Mouse (Mus musculus) embryo, embryonic 11.5 days (tissue): ENCODE measurements around the gene Nrxn1.

Experiments used
- DNase-seq: peaks from one replicate; pipeline ENCODE4 v3.0.0-alpha.2; 2012; ENCODE audit warnings: low read depth, low spot score

The Nrxn1 gene

GRCm38 (mm10) chr17:90990747-90991146 is 102.1 kb downstream of the Nrxn1 start:
- DNase-seq, result no peak

- DNase-seq, result peak; percentile 17
Measured at GRCm38 (mm10) chr17:90962904-90963531, 129.9 kb downstream of the Nrxn1 start.

- DNase-seq, result no peak
Measured at GRCm38 (mm10) chr17:90955221-90955620, 137.7 kb downstream of the Nrxn1 start.

- DNase-seq, result no peak
Measured at GRCm38 (mm10) chr17:90934929-90935328, 157.9 kb downstream of the Nrxn1 start.

GRCm38 (mm10) chr17:90913320-90913719 is 179.6 kb downstream of the Nrxn1 start:
- DNase-seq, result no peak

- DNase-seq, result no peak
Measured at GRCm38 (mm10) chr17:90912746-90913145, 180.1 kb downstream of the Nrxn1 start.

GRCm38 (mm10) chr17:90912341-90912740 is 180.5 kb downstream of the Nrxn1 start:
- no peak for DNase-seq

GRCm38 (mm10) chr17:90906118-90907093 is 186.5 kb downstream of the Nrxn1 start:
- DNase-seq, result no peak

GRCm38 (mm10) chr17:90905143-90905542 is 187.7 kb downstream of the Nrxn1 start:
- no peak for DNase-seq

- peak; percentile 11 for DNase-seq
Measured at GRCm38 (mm10) chr17:90892327-90893259, 200.3 kb downstream of the Nrxn1 start.

- DNase-seq, result no peak
Measured at GRCm38 (mm10) chr17:90891711-90892110, 201.2 kb downstream of the Nrxn1 start.

GRCm38 (mm10) chr17:90857225-90857624 is 235.6 kb downstream of the Nrxn1 start:
- DNase-seq, result no peak

- DNase-seq, result no peak
Measured at GRCm38 (mm10) chr17:90843876-90844275, 249.0 kb downstream of the Nrxn1 start.

GRCm38 (mm10) chr17:90843072-90843611 is 249.7 kb downstream of the Nrxn1 start:
- DNase-seq, result no peak

- DNase-seq, result no peak
Measured at GRCm38 (mm10) chr17:90837022-90837414, 255.9 kb downstream of the Nrxn1 start.

- no peak for DNase-seq
Measured at GRCm38 (mm10) chr17:90836154-90837021, 256.5 kb downstream of the Nrxn1 start.

GRCm38 (mm10) chr17:90818340-90818739 is 274.5 kb downstream of the Nrxn1 start:
- DNase-seq, result no peak

GRCm38 (mm10) chr17:90817898-90818297 is 275.0 kb downstream of the Nrxn1 start:
- no peak for DNase-seq

- DNase-seq, result no peak
Measured at GRCm38 (mm10) chr17:90815306-90815705, 277.6 kb downstream of the Nrxn1 start.

- DNase-seq, result no peak
Measured at GRCm38 (mm10) chr17:90813760-90814159, 279.1 kb downstream of the Nrxn1 start.
